Mouse (Mus musculus): ENCODE measurements around the gene Flnc. TPM values are rescaled to one million over a fixed set of nuclear protein-coding genes. Genes with fewer than 3 reads are reported as not detected.

The Flnc gene
- total RNA-seq, 2 experiments from 2014 or later: not detected

DNA sequence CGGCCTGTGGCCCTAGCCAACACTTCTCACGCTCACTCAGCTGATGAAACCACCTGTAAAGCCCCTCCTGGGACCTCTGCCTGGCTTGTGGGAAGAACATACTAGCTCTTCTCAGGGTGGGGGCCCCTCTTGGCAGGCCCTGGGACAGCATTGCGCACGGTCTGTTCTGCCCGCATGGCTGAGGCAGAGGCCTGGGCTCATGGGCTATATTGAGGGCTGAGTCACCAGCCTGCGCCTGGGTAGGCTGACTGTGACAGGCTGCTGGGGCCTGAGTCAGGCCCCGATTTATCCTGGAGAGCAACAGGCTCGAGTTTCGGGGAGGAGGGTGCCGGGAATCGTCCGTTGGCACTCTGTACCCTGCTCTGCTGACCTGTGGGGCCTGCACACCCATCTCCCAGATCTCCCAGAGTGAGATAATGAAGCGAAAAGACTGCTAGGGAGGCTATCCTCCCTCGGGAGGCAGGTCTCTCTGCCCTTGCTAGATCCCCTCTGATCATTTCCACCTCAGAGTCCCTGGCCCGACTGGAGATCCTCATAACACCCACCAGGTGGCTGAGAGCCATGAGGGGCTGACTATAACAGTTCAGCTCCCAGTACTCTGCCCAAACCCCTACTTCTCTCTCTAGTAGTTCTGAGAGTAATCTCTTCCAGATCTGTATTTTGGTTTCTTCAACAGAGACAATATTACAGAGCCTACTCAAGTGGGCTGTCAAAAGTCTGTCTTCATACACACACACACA lies 2.2 kb upstream of the Flnc start:
- no peak for ATAC-seq (ENCODE audit: poor library complexity, severe bottlenecking)

DNA sequence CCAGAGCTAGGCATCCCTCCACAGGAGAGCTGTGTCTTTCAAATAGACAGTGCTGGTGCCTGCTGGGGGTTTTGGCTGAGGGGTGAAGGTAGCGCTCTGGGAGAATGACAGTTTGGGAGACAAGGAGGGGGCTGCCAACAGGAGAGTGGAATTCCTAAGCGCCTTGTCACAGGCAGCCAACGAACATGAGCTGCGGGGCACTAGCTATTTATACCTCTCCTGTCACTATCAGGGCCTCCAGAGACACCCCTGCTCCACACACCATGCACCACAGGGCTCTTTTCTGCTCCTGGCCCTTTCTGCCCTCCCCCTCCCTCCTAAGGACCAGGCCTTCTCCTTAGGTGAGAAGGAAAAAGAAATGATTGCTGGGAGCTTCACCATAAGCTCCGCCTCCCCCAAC lies 1.6 kb upstream of the Flnc start:
- no peak for ATAC-seq (ENCODE audit: poor library complexity, severe bottlenecking)

DNA sequence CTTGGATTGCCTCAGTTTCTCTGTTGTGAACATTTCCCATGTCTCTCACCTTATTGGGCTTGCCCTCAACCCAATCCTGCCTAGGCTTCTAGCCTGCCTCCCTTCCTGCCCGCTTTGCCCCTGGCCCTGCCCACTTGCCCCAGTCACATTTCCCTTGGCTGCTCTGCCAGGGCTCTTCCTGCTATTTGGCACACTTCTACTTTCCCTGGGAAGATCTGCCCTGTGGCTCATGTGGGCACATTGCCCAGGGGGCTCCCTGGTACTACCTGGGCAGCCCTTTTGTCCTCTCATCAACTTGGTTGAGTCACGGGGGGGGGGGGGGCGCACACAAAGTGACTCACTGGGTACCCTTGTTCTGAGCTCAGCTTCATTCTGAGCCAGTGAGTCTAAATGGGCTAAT lies 900 bp upstream of the Flnc start:
- no peak for ATAC-seq (ENCODE audit: poor library complexity, severe bottlenecking)

DNA sequence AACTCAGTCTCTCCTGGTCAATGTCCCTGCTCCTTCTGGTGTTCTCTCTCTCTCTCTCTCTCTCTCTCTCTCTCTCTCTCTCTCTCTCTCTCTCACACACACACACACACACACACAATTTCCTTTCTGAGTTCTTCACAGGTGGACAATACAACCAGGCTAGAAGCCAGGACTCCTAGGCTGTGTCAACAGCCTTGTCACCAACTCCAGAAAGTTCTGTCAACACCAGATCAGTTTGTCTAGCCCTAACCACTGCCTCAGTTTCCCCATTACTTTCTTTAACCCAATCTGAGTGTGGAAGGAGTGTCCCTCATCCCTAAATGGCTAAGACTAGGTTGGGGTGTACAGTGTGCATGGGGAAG lies 399 bp upstream of the Flnc start:
- no peak for ATAC-seq (ENCODE audit: poor library complexity, severe bottlenecking)

DNA sequence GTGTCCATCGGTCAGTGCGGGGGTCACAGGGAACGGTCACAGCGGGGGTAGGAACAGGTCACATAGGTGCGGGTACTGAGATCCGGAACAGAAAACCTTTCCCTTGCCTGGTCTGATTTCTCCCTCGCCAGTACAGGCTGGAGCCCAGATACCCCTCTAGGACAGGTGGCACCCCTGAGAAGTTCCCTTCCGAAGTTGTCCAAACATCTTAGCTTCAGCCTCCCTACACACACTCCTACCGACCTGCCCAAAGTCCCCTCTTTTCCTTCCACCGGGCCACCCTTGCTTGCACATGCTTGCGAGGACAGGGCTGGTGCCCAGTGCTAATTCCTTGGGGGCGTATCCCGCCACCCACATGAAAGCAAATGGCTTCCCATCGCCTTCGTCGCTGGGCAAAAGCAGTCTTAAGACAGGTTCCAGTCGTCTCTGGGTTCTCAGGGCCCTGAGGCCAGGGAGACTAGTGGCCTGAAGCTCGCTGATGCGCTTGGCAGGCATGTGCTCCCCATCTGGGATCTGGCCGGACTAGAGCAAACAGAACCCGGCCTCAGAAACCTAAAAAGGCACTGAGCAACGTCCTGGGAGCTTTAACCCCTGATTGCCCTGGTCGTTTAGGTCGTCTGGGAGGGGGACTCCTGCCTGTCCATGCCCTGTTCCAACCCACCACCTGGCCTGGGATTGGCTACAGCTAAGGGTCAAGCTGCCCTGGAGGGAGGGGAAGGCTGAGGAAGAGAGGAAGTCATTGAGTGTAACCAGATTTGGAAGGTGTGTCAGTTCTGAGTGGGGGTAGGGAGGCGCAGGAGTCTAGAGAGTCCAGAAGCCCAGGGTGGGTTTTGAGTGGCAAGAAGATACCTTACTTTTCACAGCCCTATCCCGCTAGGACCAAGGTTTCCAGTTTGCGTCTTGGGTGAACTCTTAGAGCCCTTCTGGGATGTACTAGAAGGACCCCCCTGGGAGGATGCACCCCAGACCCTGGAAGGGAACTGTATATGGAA lies 1.0 kb downstream of the Flnc start:
- ATAC-seq (ENCODE audit: poor library complexity, severe bottlenecking): no peak

DNA sequence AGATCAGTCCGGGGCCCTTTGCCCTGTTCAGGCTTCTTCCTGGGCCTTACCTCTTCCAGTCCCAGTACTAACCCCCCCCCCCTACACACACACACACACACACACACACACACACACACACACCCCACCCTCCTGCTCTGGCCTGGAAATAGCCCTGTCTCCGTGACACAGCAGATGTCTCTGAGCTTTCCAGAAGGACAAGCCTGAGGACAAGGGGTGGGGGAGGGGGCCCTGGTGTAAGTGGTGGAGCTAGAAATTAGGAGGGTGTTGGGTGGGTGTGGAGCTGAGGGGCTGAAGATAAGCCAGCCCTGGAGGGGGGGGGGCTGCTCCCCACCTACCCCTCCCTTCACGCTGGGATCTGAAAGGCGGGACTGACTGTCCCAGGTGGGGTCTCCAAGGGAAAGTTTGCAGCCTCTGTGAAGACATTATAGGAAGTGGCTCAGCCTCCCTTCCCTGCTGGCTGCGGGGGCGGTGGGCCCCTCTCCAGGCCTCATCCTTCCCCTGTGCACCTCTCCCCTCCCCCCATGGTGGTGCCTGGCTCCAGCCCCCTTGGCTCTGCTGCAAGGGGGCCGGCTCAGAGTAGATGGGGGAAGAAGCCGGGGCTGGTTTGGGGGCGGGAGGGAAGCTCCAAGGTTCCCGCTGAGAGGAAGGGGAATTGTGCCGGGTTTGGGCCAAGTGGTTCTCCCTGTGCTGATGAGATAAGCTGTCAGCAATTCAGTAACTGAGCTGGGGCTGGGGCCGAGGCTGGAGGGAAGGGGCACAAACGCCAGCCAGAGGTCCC lies 2.0 kb downstream of the Flnc start:
- no peak for ATAC-seq (ENCODE audit: poor library complexity, severe bottlenecking)

DNA sequence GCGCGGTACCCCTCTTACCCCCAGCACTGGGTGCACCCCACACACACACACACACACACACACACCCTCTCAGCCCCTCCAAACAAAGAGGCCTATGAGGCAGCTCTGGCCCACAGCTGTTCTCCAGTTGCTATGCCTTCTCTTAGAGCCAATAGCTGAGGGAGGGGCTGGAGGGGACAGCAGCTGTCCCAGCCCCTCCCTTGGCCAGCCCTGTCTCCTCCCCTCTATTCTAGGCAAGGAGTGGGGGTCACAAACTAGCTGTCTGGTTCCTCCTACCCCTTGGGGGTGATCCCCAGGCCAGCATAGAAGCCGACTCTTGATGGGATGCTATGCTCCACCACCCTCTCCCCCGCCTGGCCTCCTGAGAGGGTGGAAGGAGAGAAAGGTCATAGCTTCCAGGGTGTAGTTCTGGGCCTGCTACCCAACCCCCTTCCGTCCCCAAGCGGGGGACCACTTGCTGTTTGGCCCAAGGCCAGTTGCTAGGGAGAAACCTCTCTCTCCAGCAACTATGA lies 2.9 kb downstream of the Flnc start:
- ATAC-seq (ENCODE audit: poor library complexity, severe bottlenecking): no peak

DNA sequence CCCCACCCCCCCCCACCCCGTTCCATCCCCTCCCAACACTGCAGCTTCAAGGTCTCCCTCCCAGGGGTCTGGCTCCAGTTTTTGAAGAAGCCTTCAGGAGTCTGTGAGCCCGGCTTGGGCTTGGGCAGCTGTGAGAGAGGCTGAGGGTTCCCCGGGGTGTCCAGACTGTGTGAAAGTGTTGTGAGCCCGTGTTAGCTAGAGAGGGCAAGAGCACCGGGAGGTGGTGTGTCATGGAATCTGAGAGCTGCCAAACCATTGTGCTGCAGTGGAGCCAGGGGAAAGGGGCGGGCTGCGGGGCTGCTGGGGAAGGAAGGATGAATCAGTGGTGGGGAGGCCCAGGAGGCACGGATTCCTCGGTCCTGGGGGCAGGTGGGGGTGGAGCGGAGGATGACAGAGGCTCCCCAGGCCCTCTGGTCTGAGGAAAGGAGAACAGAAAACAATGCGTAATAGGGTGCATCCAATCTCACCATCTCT lies 3.4 kb downstream of the Flnc start:
- ATAC-seq (ENCODE audit: poor library complexity, severe bottlenecking): no peak

DNA sequence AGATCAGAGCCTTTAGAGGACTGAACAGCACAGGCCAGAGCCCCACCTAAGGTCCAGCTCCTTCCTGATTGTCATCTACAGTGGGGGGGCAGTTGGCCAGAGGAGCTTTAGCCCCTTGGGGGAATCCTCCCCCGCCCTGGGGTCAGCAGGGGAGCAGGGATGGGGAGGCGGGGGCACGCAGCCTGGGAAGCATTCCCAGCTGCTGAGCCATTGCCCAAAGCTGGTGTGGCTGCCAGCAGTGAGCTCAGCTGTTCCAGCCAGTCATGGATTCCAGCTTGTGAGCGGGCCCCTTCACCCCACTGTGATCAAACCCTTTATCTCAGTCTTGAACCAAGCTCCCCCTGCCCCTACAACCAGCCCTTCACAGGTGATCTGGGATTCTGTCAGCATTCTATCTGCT lies 6.2 kb downstream of the Flnc start:
- ATAC-seq (ENCODE audit: poor library complexity, severe bottlenecking): no peak

DNA sequence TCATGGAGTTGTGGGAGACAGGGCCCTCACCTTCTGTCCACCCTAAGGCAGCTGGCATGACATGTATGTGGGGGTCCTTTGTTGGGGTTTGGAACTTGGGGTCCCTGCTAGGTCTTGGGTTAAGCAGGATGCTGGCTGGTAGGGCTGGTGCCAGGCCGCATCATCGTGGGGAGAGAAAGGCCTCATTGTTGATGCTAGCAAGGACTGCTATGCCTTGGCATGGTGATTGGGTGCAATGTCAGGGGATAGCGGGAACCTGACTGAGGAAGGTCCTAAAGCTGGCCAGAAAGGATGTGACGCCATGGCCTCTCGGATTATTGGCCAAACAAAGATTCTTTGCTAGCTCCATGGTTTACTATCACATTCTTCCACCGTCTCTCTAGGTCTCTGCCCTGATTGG lies 6.7 kb downstream of the Flnc start:
- ATAC-seq (ENCODE audit: poor library complexity, severe bottlenecking): no peak

DNA sequence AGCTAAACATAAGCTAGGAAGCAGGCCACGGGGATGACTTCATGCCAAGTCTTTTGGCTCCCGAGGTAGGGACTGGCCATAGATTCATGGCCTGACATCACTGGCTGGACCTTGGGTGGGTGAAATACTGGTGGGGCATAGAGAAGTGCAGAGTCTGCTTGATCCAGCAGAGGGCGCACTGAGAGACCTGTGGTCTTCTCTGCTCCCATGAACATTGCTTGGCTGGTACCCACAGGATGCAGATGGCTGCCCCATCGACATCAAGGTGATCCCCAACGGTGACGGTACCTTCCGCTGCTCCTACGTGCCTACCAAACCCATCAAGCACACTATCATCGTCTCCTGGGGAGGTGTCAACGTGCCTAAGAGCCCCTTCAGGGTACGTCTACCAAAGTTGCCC lies 11.7 kb downstream of the Flnc start:
- ATAC-seq (ENCODE audit: poor library complexity, severe bottlenecking): peak; percentile 52; the same call in 1 of the 2 replicates

DNA sequence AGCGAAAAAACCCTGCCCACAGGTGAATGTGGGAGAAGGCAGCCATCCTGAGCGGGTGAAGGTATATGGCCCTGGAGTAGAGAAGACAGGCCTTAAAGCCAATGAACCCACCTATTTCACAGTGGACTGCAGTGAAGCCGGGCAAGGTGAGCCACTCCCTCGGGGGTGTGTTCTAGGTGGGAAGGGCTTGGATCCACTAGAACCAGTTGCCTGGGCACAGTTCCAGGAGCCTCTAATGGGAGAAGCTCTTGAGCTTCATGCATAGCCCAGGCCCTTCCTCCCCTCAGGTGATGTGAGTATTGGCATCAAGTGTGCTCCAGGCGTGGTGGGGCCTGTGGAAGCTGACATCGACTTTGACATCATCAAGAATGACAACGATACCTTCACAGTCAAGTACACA lies 12.3 kb downstream of the Flnc start:
- no peak for ATAC-seq (ENCODE audit: poor library complexity, severe bottlenecking)

DNA sequence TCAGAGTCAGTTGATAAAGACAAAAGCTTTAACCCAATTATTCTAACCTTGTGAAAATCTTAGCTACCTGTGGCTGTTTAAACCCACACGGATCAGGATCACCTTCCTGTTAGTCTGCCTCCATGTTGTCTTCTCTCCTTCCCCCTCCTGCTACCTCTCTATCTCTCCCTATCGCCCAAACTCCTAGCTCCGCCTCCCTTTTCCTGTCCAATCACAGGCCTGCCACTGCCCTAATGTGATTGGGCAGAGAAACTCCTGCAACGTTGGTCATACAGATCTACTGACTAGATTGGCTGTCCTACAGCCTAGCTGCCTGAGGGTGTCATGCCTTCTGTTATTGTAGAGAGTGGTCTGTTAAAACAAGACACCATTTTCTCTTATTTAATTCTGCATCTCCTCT lies 16.8 kb downstream of the Flnc start:
- ATAC-seq (ENCODE audit: poor library complexity, severe bottlenecking): no peak

DNA sequence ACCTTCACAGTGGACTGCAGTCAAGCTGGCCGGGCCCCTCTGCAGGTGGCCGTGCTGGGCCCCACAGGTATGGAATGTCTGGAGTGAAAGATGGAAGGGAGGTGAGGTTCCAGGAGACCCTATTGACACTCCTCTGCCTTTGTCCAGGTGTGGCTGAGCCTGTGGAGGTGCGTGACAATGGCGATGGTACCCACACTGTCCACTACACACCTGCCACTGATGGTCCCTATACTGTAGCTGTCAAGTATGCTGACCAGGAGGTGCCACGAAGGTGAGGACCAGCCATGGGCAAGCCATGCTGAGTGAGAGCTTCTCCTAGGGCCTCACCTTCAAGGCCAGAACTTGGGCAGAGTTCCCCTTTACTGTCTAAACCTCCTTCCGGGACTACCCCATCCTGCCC lies 17.6 kb downstream of the Flnc start:
- ATAC-seq (ENCODE audit: poor library complexity, severe bottlenecking): no peak

DNA sequence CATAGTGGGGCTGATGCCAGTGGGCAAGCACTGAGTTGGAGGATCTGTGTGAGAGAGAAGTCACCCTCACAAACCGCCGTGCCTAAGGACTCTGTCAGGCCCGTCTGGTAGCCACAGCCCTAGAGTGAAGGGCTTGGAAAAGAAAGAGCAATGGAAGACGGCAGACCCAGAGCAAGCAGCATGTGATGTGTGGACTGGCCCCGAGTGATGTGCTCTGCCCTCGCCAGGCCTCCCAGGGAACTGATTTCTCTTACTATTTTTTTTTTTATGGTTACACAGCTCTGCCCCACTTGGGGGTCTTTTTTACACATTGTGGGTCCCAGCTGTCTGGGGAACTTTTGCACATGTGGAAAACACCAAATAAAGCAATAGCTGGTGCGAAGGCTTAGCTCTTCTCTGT lies 28.4 kb downstream of the Flnc start:
- ATAC-seq (ENCODE audit: poor library complexity, severe bottlenecking): no peak

DNA sequence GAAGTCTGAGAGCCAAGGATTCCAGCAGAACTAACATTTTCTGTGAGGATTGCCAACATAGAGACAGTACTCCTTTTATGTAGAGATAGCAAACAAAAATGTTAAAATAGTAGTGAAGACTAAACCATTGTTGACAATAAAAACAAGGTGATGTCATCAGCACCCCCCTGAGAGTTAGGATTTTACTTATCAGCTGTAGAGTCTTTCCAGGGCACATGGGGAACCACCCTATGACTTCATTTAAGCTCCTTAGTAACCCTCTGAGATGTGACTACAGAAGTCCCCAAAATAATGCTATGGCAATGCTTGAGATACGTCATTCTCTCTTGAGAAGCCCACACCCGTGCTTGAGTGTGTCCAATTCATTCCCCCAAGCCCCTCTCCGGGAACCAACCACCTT lies 30.3 kb downstream of the Flnc start:
- ATAC-seq (ENCODE audit: poor library complexity, severe bottlenecking): no peak

DNA sequence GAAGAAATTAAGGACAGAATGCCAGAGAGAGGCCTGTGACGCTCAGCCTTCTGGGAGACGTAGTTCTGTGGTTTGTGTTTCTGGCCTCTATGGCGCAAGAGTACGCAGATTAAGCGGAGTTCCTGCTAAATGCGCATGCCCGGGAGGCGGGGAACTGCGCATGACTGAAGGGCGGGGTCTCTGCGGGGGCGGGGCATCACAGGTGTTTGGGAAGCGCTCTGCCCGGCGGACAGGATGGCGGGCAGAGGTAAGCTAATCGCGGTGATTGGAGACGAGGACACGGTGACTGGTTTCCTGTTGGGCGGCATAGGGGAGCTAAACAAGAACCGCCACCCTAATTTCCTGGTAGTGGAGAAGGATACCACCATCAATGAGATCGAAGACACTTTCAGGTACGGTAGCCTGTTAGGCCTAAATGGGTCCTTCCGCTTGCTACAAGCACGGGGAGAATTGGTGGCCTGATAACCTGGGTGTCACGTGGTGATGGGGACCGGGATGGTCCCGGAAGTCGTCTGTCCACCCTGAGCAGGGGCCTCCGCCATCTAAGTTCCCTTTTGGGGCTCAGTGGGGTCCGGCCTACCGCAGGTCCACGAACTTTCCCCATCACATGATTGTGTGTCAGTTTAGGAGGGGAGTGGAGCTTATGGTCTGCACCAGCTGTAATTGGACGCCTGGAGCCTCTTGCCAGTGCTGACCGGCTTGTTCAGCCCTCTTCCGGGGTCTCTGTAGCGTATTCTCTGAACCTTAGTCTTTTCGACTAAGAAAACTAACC lies 34.7 kb downstream of the Flnc start, which contains the start of gene Atp6v1f:
Gene Atp6v1f (plus strand): TSS at position 136 of the 772 bp plus-strand sequence.
- peak; percentile 94 for ATAC-seq (ENCODE audit: poor library complexity, severe bottlenecking)

DNA sequence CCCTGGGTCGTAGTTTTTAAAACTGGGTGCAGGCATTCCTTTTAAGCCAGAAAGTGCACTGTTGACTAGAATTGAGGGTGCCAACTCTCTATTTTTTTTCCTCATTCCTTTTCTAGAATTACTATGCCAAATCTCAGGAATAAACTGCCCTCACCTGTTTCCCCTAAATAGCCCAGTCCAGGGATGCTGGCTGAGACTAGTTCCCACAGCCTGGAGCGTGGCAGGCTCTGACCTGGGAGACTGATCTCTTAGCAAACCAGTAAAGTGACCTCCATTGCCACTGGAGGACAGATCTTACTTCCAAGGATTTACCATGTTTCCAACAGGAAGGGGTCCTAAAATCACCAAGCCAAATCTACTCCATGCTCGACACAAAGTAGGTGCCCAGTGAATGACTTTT lies 35.8 kb downstream of the Flnc start:
- no peak for ATAC-seq (ENCODE audit: poor library complexity, severe bottlenecking)

DNA sequence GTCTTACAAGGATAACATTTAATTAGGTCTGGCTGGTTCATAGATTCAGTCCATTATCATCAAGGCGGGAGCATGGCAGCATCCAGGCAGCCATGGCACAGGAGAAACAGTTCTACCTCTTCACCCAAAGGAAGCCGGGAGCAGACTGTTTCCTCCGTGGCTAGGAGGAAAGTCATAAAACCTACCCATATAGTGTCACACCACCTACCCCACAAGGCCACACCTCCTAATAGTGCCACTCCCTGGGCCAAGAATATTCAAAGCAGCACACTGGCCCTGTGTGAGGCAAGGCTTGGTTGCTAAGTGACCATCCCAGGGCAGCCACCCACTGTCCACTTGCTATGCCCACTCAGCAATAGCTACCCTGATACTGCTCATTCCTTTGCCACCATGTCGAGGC lies 38.1 kb downstream of the Flnc start, which contains the start of gene Atp6v1fnb:
Gene Atp6v1fnb (plus strand): TSS at position 301 of the 400 bp plus-strand sequence.
- ATAC-seq (ENCODE audit: poor library complexity, severe bottlenecking): no peak
